ENCODE assay signal across 9 mouse cellular contexts in genomic region chr17:83937576-83937975, GRCm38 (mm10).
DNase-seq lines count a peak whose midpoint lies in the region; ATAC-seq and TF ChIP-seq lines count a peak whose summit lies in the region.
"Had no signal": no experiment of that assay in that cellular context is flagged by ENCODE, and none has a peak within 500 bp of the region (broad histone marks: within the 10 kb centered on the region; RNA-seq: fewer than 3 reads in every experiment).

No protein-coding gene starts in this region.

- H3K4me2 ChIP-seq in embryonic facial prominence, embryonic 15.5 days (replicated peaks), result no peak overlapping the region
- H3K4me2 ChIP-seq: midbrain, embryonic 12.5 days had no signal

- no peaks in the 10 kb centered on the region for H3K27me3 ChIP-seq in embryonic facial prominence, embryonic 15.5 days
- H3K27me3 ChIP-seq: midbrain, embryonic 12.5 days had no signal

- no peak overlapping the region for H3K9ac ChIP-seq in embryonic facial prominence, embryonic 15.5 days
- H3K9ac ChIP-seq: midbrain, embryonic 12.5 days had no signal

- no peaks in the 10 kb centered on the region for H3K36me3 ChIP-seq in embryonic facial prominence, embryonic 15.5 days
- H3K36me3 ChIP-seq: midbrain, embryonic 12.5 days had no signal

- no peak for TF ChIP-seq CTCF in layer of hippocampus, adult 2 months (conservative IDR thresholded peaks at IDR 0.05)

- no peak overlapping the region for H3K4me3 ChIP-seq in embryonic facial prominence, embryonic 15.5 days (replicated peaks)
- no peak overlapping the region for H3K4me3 ChIP-seq in layer of hippocampus, adult 2 months
- H3K4me3 ChIP-seq: midbrain, embryonic 12.5 days had no signal

- peaks cover 36% of the 10 kb centered on the region for H3K4me1 ChIP-seq in embryonic facial prominence, embryonic 15.5 days

- DNase-seq in frontal cortex, postnatal 10 days (ENCODE audit: low spot score in 2 of 2), result peak; percentile 45 to 68
- peak; percentile 81 for DNase-seq in MN1 (ENCODE audit: low spot score)
- DNase-seq in layer of hippocampus, adult 2 months (ENCODE audit: low spot score in 2 of 2), result peak in 1 of 2 experiments; percentile 49
- peak; percentile 83 to 86 for DNase-seq in right cerebral cortex, postnatal 10 days (ENCODE audit: low spot score in 2 of 2)
- no peak for DNase-seq in adrenal gland, postnatal 25 days
- DNase-seq in thymus, adult 18-20 months, result no peak

- ATAC-seq in frontal cortex, adult (ENCODE audit: low TSS enrichment), result no peak
- ATAC-seq in embryonic facial prominence, embryonic 15.5 days (ENCODE audit: insufficient number of reproducible peaks, low FRiP score, low TSS enrichment, low read depth), result no peak

- no peaks in the 10 kb centered on the region for H3K9me3 ChIP-seq in embryonic facial prominence, embryonic 15.5 days (replicated peaks)
- H3K9me3 ChIP-seq: midbrain, embryonic 12.5 days had no signal

- peak overlapping the region; percentile 81 for H3K27ac ChIP-seq in embryonic facial prominence, embryonic 15.5 days (replicated peaks)
- H3K27ac ChIP-seq in layer of hippocampus, adult 2 months, result peak overlapping the region; percentile 68

- 26% methylated on average over 10 of the region's 10 CpGs for WGBS in embryonic facial prominence, embryonic 15.5 days

Comparison
In these comparisons a context has a peak if more than half of its experiments do, and no peak if none do; other contexts are left out.
1. DNase-seq: peak in frontal cortex, postnatal 10 days (2 of 2), MN1 (single experiment) and right cerebral cortex, postnatal 10 days (2 of 2); none in adrenal gland, postnatal 25 days (single experiment) and thymus, adult 18-20 months (0 of 2).